Mouse (Mus musculus) G1E (cell line): ENCODE measurements around the gene Taf5. TPM values are rescaled to one million over a fixed set of nuclear protein-coding genes. Genes with fewer than 3 reads are reported as not detected.
A peak's percentile ranks its signal among the peaks of the same experiment; 100 is the strongest.

Source experiments
- ATAC-seq: 2 replicates; pipeline ENCODE4 v1.8.0; 2016; ENCODE audit warnings: mild to moderate bottlenecking; ENCODE audit not compliant: insufficient number of reproducible peaks, poor library complexity, low FRiP score, severe bottlenecking; ENCODE audit errors: extremely low read depth
- DNase-seq: peaks from one replicate; pipeline ENCODE4 v3.0.0; 2012; ENCODE audit warnings: low spot score
- H3K27me3 ChIP-seq: 2 replicates; pipeline ENCODE4 v1.6.1; 2012; ENCODE audit warnings: mild to moderate bottlenecking, low read length, inconsistent platforms; ENCODE audit not compliant: insufficient read depth
- H3K36me3 ChIP-seq: replicated peaks from 2 replicates; pipeline ENCODE3; 2012; ENCODE audit warnings: mild to moderate bottlenecking, inconsistent platforms
- H3K4me1 ChIP-seq: 2 replicates; pipeline ENCODE4 v1.6.1; 2012; ENCODE audit warnings: low read depth, low read length, inconsistent platforms, mixed read lengths; ENCODE audit not compliant: insufficient read depth
- H3K4me3 ChIP-seq: 2 replicates; pipeline ENCODE4 v1.5.1; 2012; ENCODE audit warnings: low read depth, mild to moderate bottlenecking, inconsistent platforms, low read length, moderate library complexity, mixed read lengths
- H3K9me3 ChIP-seq: replicated peaks from 2 replicates; pipeline ENCODE4 v1.6.1; 2012; ENCODE audit warnings: inconsistent platforms
- CTCF ChIP-seq: IDR thresholded peaks from 2 replicates; pipeline ENCODE4 v1.5.1; 2012; ENCODE audit warnings: low read depth, low read length, inconsistent platforms, mixed read lengths
- GATA1 ChIP-seq: IDR thresholded peaks from 2 replicates; pipeline ENCODE4 v1.6.1; 2012; ENCODE audit warnings: borderline replicate concordance, low read length, inconsistent platforms, mixed read lengths
- GATA2 ChIP-seq: IDR thresholded peaks from 2 replicates; pipeline ENCODE4 v1.6.1; 2012; ENCODE audit warnings: low read depth, low read length, inconsistent platforms, borderline replicate concordance
- POLR2AphosphoS5 ChIP-seq: IDR thresholded peaks from 2 replicates; pipeline ENCODE4 v1.6.1; 2012; ENCODE audit warnings: low read depth, low read length, inconsistent platforms; ENCODE audit not compliant: insufficient replicate concordance
- TAL1 ChIP-seq: conservative IDR thresholded peaks from 2 replicates; pipeline ENCODE4 v1.6.1; 2012; ENCODE audit warnings: low read depth, low read length, inconsistent platforms, mixed read lengths
- polyA plus RNA-seq: library from polyadenylated mRNA; stranded (reverse); fragments of >175 nt; gene quantifications from 2 replicates; pipeline ENCODE4 v1.2.3, GENCODE M21; 2012
- total RNA-seq, 2 experiments: library from RNA; stranded (forward) in 1 of 2; stranded (reverse) in 1 of 2; fragments of 200-1000 nt in 1 of 2; fragments of >200 nt in 1 of 2; fragmentation: Nextera tagmentation in 1 of 2; gene quantifications; 2 replicates each; pipeline ENCODE4 v1.2.3; 2014 to 2017

Gene Taf5
- total and polyA plus RNA-seq, 3 experiments: 7.4 to 23.0 (median 22.6) TPM

DNA sequence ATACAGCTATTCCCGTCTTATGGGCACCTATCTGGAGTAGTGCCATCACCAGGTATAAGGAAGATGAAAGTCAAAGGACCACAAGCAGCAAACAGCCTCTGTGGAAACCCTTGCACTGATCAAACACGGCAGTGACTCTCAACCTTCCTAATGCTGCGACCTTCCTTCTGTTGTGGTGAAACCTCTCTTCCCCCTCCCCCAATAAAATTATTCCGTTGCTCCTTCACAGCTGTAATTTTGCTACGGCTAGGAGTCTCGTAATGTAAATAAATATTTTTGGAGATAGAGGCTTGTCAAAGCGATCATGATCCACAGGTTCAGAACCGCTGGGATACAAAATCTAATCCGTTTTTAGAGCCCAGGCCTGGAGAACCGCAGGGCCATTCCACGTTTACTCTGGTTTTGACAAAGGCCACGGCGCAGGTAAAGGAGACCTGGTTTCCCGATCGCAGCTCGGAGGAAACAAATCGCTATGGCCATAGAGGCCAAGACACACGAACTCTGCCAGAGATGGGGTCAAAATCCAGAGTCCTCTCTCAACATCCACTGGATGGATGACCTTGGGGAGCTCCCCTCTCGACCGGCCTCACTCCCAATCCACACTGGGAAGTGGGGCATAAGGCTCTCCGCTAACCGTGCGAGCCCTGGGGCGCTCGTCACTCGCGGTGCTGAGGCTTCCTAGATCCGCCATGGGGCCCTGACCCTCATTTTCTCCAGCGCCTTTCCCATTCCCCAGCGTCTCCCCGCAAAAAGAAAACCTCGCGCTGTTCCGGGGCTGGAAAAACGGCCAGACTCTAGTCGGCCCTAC lies 22.4 kb downstream of the Taf5 start:
- ATAC-seq: no peak
- peaks cover 34% of the 10 kb centered on the region for H3K4me1 ChIP-seq
- peak overlapping the region; percentile 91 for H3K4me3 ChIP-seq
- H3K9me3 ChIP-seq: no peaks in the 10 kb centered on the region
- DNase-seq: peak; percentile 31
- TF ChIP-seq TAL1 (no peak), GATA2 (no peak)
- peaks cover 61% of the 10 kb centered on the region for H3K36me3 ChIP-seq
- H3K27me3 ChIP-seq: no peaks in the 10 kb centered on the region

DNA sequence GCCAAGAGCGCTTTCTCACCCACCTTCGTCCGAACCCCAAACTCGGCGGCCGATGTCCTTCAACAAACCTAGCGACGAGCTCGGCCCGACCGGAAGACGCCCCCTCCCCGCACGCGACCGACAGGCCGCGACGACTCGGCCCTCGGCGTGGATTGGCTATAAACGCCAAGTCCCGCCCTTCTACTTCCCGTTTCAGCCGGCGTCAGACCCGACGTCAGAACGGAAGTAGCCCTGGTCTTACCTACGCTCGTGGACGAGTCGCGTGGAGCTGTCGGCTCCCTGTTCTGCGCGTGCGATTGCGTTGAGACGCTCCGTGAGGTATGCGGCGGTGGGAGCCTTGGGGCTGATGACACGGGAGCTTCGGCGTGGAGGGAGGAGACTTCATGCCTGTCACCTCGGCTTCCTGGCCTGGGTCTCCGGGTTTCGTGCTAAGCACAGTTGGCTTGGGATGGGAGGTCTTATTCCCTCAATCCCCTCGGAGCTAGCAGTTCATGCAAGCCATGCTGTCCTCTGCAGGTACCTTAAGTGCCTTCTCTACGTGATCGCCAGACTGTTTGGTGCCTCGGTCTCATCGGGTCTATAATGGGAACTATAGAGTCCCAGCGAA lies 23.1 kb downstream of the Taf5 start, which contains the start of the genes Usmg5 and Pdcd11:
TSS of gene Usmg5 (minus strand) at position 98 of the 607 bp plus-strand sequence.
TSS of gene Pdcd11 (plus strand) at position 219 of the 607 bp plus-strand sequence.
- ATAC-seq: peak; percentile 96
- H3K4me3 ChIP-seq: peak within 1 kb of the TSS; percentile 91
- peaks cover 38% of the 10 kb centered on the region for H3K4me1 ChIP-seq
- TF ChIP-seq GATA2: no peak
- TF ChIP-seq POLR2AphosphoS5: no peak
- no peak for TF ChIP-seq TAL1
- TF ChIP-seq GATA1: no peak
- TF ChIP-seq CTCF: no peak
- H3K27me3 ChIP-seq: no peaks in the 10 kb centered on the region
- peaks cover 62% of the 10 kb centered on the region for H3K36me3 ChIP-seq
- DNase-seq: peak; percentile 97
- no peaks in the 10 kb centered on the region for H3K9me3 ChIP-seq

DNA sequence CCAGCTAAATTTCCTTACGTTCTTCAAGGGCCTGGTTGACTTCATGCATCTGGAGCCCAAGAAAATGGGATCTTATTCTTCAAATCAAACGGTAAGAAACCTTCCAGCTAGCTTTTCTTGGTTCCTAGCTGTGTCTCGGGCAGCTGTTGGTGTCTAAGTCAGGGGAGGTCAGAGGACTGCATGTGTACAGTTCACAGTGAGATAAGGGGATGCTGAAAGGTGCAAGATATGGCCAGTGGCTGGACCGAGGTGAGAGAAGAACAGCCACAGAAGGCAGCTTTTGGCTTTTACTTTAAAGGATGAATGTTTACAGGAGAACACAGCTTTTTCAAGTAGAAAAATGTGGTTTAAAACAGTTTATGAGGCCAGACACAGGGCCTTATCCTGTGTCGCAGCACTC lies 33.5 kb downstream of the Taf5 start:
- H3K4me3 ChIP-seq: no peak overlapping the region
- H3K4me1 ChIP-seq: peaks cover 11% of the 10 kb centered on the region
- H3K27me3 ChIP-seq: no peaks in the 10 kb centered on the region
- TF ChIP-seq GATA2 (no peak), CTCF (no peak), TAL1 (no peak), POLR2AphosphoS5 (no peak), GATA1 (no peak)
- no peaks in the 10 kb centered on the region for H3K9me3 ChIP-seq
- DNase-seq: no peak
- peaks cover 100% of the 10 kb centered on the region for H3K36me3 ChIP-seq
- no peak for ATAC-seq

DNA sequence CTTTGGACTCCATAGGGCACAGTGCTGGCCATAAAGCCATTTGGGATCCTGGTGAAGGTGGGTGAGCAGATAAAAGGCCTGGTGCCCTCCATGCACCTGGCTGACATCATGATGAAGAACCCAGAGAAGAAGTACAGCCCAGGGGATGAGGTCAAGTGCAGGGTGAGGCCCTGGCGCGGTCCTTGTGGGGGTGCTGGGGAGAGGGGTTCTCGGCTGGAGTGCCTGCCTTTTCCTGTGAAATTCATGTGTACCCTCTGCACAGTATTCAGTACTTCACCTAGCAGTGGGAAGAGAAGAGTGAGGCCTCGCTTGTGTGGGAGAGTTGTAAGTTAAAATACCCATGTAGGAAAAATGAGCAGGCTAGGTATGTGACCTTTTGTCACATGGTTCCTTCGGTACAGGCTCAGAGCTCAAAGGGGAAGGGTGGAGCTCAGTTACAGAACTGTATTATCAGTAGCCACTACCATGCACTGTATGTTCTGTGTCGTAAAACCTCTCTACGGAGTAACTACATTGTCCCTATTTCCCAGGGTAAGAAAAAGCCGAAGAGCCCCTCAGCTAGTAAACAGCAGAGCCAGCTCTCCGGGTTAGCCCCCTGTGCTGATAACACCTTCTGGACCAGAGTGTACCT lies 37.2 kb downstream of the Taf5 start:
- Histone ChIP-seq H3K4me1 (no peaks in the 10 kb centered on the region; the same call in 1 of the 2 replicates), H3K27me3 (no peaks in the 10 kb centered on the region), H3K4me3 (no peak overlapping the region), H3K9me3 (no peaks in the 10 kb centered on the region), H3K36me3 (peaks cover 100% of the 10 kb centered on the region)
- TF ChIP-seq POLR2AphosphoS5 (no peak), CTCF (no peak), GATA1 (no peak), TAL1 (no peak), GATA2 (no peak)
- no peak for DNase-seq
- no peak for ATAC-seq

DNA sequence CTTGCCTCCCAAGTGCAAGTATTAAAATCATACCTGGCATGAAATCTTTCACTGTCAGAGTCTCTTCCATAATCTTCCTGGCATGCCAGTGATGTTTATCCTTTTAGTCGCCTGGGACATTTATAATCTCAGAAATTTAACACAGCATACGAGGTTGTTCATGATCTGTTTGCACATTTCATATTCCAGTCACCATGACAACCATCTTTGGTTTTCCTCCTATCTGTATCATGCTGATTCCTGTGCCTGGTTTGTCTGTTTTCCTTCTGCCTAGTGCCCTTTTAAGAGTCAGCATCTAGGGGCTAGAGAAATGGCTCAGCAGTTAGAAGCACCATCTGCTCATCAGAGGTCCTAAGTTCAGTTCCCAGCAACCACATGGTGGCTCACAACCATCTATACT lies 51.1 kb downstream of the Taf5 start:
- H3K36me3 ChIP-seq: peaks cover 97% of the 10 kb centered on the region
- H3K27me3 ChIP-seq: no peaks in the 10 kb centered on the region
- DNase-seq (no peak), ATAC-seq (no peak)
- no peaks in the 10 kb centered on the region for H3K9me3 ChIP-seq
- H3K4me1 ChIP-seq: peaks cover 5% of the 10 kb centered on the region; the same call in 1 of the 2 replicates
- TF ChIP-seq GATA2: no peak
- no peak for TF ChIP-seq GATA1
- no peak for TF ChIP-seq CTCF
- no peak for TF ChIP-seq POLR2AphosphoS5
- no peak overlapping the region for H3K4me3 ChIP-seq

DNA sequence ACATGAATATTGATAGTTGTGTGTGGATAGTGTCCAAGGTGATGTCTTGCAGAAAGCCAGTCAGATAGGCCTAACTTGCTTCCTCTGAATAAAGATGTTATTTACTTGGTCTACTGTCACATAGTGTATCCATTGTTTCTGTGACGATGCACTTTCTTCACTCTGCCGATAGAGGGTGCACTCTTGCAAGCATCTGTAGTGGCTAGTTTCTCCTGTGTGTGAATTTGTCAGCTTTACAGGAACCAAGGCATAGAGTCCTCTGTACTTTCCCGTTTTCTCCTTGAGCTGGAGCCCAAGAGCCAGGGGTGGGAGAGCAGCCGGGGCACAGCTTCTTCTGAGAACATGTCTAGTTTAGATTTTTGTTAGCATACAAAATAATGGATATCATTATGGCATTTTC lies 53.5 kb downstream of the Taf5 start:
- peak; percentile 21 for DNase-seq
- no peaks in the 10 kb centered on the region for H3K9me3 ChIP-seq
- TF ChIP-seq TAL1 (no peak), CTCF (peak; percentile 67)
- no peaks in the 10 kb centered on the region for H3K27me3 ChIP-seq
- H3K4me1 ChIP-seq: peaks cover 5% of the 10 kb centered on the region; the same call in 1 of the 2 replicates
- ATAC-seq: no peak
- H3K4me3 ChIP-seq: no peak overlapping the region
- peaks cover 97% of the 10 kb centered on the region for H3K36me3 ChIP-seq
